Mouse (Mus musculus) cerebellum, adult 2 months (tissue): ENCODE measurements around the gene Il17ra. TPM values are rescaled to one million over a fixed set of nuclear protein-coding genes. Genes with fewer than 3 reads are reported as not detected.

Source experiments
- DNase-seq, 2 experiments: peaks; one replicate each; pipeline ENCODE4 v3.0.0; 2021
- H3K27ac ChIP-seq: fragments of 200-500 bp; 2 replicates; pipeline ENCODE4 v1.5.1; 2012; ENCODE audit warnings: low read length, control low read depth, inconsistent platforms; ENCODE audit not compliant: insufficient read depth
- H3K27me3 ChIP-seq: fragments of 200-500 bp; 2 replicates; pipeline ENCODE4 v1.6.1; 2012; ENCODE audit warnings: inconsistent platforms, mild to moderate bottlenecking, low read length, moderate library complexity; ENCODE audit not compliant: control insufficient read depth, insufficient read depth
- H3K4me1 ChIP-seq: fragments of 200-500 bp; 2 replicates; pipeline ENCODE4 v1.6.1; 2011; ENCODE audit warnings: low read length; ENCODE audit not compliant: control insufficient read depth, insufficient read depth
- H3K4me3 ChIP-seq: fragments of 200-500 bp; replicated peaks from 2 replicates; pipeline ENCODE3; 2011; ENCODE audit warnings: mild to moderate bottlenecking, low read depth, low read length, control low read depth; ENCODE audit not compliant: insufficient read depth
- CTCF ChIP-seq: fragments of 200-500 bp; IDR thresholded peaks from 2 replicates; pipeline ENCODE4 v1.5.1; 2011; ENCODE audit warnings: low read depth, mild to moderate bottlenecking, control low read depth, low read length, moderate library complexity, borderline replicate concordance; ENCODE audit not compliant: insufficient read depth
- POLR2A ChIP-seq: fragments of 200-500 bp; IDR thresholded peaks from 2 replicates; pipeline ENCODE4 v1.6.1; 2011; ENCODE audit warnings: low read length, control low read depth, borderline replicate concordance; ENCODE audit not compliant: insufficient read depth
- WGBS: fragments of 180-500 bp; shearing (Covaris S2); methylation state at CpG from one replicate; pipeline ENCODE4 v1.1.7; 2018; 5-methylcytosine and 5-hydroxymethylcytosine counted together
- polyA plus RNA-seq: library from polyadenylated mRNA; depleted of rRNA; stranded (reverse); fragments of >200 nt; gene quantifications from 2 replicates; pipeline ENCODE4 v1.2.3, GENCODE M21; 2012

Il17ra gene
- polyA plus RNA-seq, 1 experiment: 6.9 TPM

- Histone ChIP-seq H3K4me3 (no peak overlapping the region), H3K27ac (no peak overlapping the region), H3K27me3 (peaks cover 3% of the 10 kb centered on the region; the same call in 1 of the 2 replicates), H3K4me1 (no peaks in the 10 kb centered on the region)
- no peak for DNase-seq
- 72% methylated on average over 10 of the region's 10 CpGs for WGBS
- TF ChIP-seq POLR2A: no peak
These were observed 3.7 kb downstream of the Il17ra start for GRCm38 (mm10) chr6:120466609-120467329.

DNA sequence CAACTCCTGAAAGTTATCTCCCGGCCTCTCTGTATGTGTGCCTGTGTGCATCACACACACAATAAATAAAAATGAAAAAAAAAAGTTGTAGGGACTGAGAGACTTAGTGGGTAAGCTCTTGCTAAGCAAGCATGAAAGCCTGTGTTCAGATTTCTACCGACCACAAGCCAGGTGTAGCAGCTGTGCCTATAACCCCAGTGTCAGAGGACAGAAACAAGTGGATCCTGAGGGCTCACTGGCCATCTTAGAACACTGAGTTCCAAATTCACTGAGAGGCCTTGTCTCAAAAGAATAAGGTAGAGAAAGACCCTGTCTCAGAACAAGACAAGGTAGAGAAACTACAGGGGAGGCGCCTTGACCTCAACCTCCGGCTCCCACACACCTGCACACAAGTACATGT, 5.2 kb downstream of the Il17ra start:
- no peak overlapping the region for H3K27ac ChIP-seq
- H3K27me3 ChIP-seq: peaks cover under 1% of the 10 kb centered on the region; the same call in 1 of the 2 replicates
- H3K4me1 ChIP-seq: peaks cover under 1% of the 10 kb centered on the region
- DNase-seq: no peak
- TF ChIP-seq POLR2A: no peak
- TF ChIP-seq CTCF: no peak
- H3K4me3 ChIP-seq: no peak overlapping the region
- 94% methylated on average over 4 of the region's 4 CpGs for WGBS

DNA sequence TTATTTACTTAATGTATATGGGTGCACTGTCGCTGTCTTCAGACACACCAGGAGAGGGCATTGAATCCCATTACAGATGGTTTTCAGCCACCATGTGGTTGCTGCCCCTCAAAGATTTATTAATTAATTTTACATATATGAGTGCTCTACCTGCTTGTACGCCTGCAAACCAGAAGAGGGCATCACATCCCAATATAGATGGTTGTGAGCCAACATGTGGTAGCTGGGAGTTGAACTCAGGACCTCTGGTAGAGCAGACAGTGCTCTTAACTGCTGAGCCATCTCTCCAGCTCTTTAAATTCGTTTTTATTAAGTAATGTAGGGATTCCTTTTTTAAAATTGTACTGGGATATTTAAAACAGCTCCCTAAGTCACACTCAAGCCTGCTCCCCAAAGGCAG, 6.2 kb downstream of the Il17ra start:
- peaks cover 7% of the 10 kb centered on the region for H3K4me1 ChIP-seq
- DNase-seq: no peak
- H3K27me3 ChIP-seq: no peaks in the 10 kb centered on the region
- TF ChIP-seq CTCF: no peak
- no peak for TF ChIP-seq POLR2A
- WGBS: 69% methylated on average over 3 of the region's 3 CpGs
- H3K4me3 ChIP-seq: no peak overlapping the region
- no peak overlapping the region for H3K27ac ChIP-seq

GRCm38 (mm10) chr6:120469770-120470169, 6.7 kb downstream of the Il17ra start:
- Histone ChIP-seq H3K27me3 (no peaks in the 10 kb centered on the region), H3K4me1 (peaks cover 7% of the 10 kb centered on the region), H3K4me3 (no peak overlapping the region), H3K27ac (no peak overlapping the region)
- no peak for DNase-seq
- TF ChIP-seq POLR2A (no peak), CTCF (no peak)

GRCm38 (mm10) chr6:120470666-120471065, 7.6 kb downstream of the Il17ra start:
- no peak overlapping the region for H3K4me3 ChIP-seq
- H3K27me3 ChIP-seq: no peaks in the 10 kb centered on the region
- TF ChIP-seq POLR2A (no peak), CTCF (no peak)
- 100% methylated on average over 1 of the region's 1 CpGs for WGBS
- no peak overlapping the region for H3K27ac ChIP-seq
- DNase-seq: no peak
- peaks cover 7% of the 10 kb centered on the region for H3K4me1 ChIP-seq

DNA sequence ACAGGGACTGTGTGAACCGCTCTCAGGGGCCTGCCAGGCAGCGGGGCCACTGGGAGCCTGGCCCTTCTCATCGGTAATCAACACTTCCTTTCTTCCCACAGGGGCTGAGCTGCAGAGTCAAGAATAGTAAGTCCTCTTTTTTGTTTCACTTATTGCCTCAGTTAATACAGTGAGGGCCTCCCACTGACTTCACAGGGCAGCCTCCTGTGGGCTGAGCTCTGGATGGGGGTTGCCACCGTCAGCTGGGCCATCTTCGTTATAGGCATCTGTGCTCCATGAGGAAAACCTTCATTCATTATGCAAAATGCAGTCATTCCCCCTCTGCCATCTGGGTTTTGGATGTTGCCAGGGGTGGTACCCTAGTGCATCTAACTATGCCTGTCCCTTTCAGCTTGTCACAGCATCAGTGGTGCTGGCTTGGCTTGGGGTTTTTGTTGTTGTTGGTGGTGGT, 9.0 kb downstream of the Il17ra start:
- WGBS: 43% methylated on average over 5 of the region's 5 CpGs
- H3K4me3 ChIP-seq: no peak overlapping the region
- H3K27me3 ChIP-seq: no peaks in the 10 kb centered on the region
- H3K27ac ChIP-seq: peak overlapping the region; percentile 39; the same call in 1 of the 2 replicates
- no peak for DNase-seq
- H3K4me1 ChIP-seq: peaks cover 7% of the 10 kb centered on the region
- TF ChIP-seq POLR2A (no peak), CTCF (no peak)

DNA sequence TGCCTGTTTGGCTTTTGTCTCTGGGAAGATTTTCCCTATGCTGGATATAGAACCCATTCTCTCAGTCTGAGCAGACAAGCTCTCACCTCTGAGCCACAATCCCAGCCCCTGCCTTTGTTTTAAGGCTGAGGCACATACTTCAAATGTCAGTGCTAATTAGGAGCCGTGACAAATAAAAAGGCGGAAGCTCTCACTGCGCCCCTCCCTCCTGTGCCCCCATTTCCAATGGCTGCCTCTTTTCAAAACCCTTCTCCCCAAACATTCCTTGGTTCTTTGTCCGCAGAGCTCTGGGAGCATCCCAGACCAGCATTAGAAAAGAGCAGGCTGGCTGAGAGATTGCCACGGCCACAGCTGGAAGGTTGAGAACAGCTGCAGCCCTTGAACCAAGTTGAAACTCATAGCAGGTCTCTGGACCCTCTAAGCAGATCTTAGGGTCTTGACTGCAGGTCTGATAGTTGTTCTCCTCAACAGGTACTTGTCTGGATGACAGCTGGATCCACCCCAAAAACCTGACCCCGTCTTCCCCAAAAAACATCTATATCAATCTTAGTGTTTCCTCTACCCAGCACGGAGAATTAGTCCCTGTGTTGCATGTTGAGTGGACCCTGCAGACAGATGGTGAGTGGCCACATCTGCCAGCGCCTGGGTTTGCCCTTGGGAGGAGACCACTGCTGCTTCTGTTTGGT, 9.6 kb downstream of the Il17ra start:
- no peaks in the 10 kb centered on the region for H3K27me3 ChIP-seq
- no peak for DNase-seq
- H3K27ac ChIP-seq: peak overlapping the region; percentile 39; the same call in 1 of the 2 replicates
- TF ChIP-seq CTCF (no peak), POLR2A (no peak)
- 41% methylated on average over 8 of the region's 8 CpGs for WGBS
- no peak overlapping the region for H3K4me3 ChIP-seq
- H3K4me1 ChIP-seq: peaks cover 7% of the 10 kb centered on the region

GRCm38 (mm10) chr6:120473427-120473826, 10.4 kb downstream of the Il17ra start:
- 16% methylated on average over 5 of the region's 5 CpGs for WGBS
- Histone ChIP-seq H3K4me1 (peaks cover 7% of the 10 kb centered on the region), H3K4me3 (no peak overlapping the region), H3K27me3 (no peaks in the 10 kb centered on the region), H3K27ac (0 out of 2 replicates have a peak overlapping the region, but pooled peaks have one; percentile 16)
- TF ChIP-seq POLR2A (no peak), CTCF (no peak)
- peak in 1 of 2 experiments; percentile 23 for DNase-seq
